Mouse (Mus musculus) midbrain, embryonic 15.5 days (tissue): ENCODE data around the gene Kank1. TPM values are rescaled to one million over a fixed set of nuclear protein-coding genes. Genes with fewer than 3 reads are reported as not detected.

ENCODE experiments used
- polyA plus RNA-seq: library from polyadenylated mRNA; unstranded; fragments of >200 nt; fragmentation: Nextera tagmentation; extraction: Ambion mirVana; gene quantifications from 2 replicates; pipeline ENCODE4 v1.2.1, GENCODE M21; 2015

The Kank1 gene
- polyA plus RNA-seq, 1 experiment from 2014 or later = 6.6 TPM

Other genes starting within 250 kb of the Kank1 start
- 0.59 and 0.70 TPM in 2 replicates for gene Dock8, start 237.4 kb upstream of the Kank1 start, polyA plus RNA-seq